Mouse (Mus musculus): Measurements from ENCODE around the gene Asic4. TPM values are rescaled to one million over a fixed set of nuclear protein-coding genes. Genes with fewer than 3 reads are reported as not detected.

The Asic4 gene
- polyA plus RNA-seq, 1 experiment from 2014 or later = 2.9 TPM

GRCm38 (mm10) chr1:75467215-75467927 lies 17.1 kb downstream of the Asic4 start:
- no peak overlapping the region for H3K4me2 ChIP-seq (ENCODE audit: low read depth)
- no peak overlapping the region for H3K9ac ChIP-seq (ENCODE audit: low read length)
- DNase-seq (ENCODE audit: low spot score) (peak; percentile 90), ATAC-seq (ENCODE audit: insufficient read depth, low FRiP score, low TSS enrichment) (peak; percentile 63)
- no peak overlapping the region for H3K4me3 ChIP-seq (ENCODE audit: low read depth, low read length)
- WGBS = 6% methylated on average over 14 of the region's 14 CpGs
- H3K4me1 ChIP-seq (ENCODE audit: control insufficient read depth, insufficient read depth, low read length) = peaks cover 6% of the 10 kb centered on the region; the same call in 1 of the 2 replicates
- no peaks in the 10 kb centered on the region for H3K9me3 ChIP-seq (ENCODE audit: control insufficient read depth, low read length)
- no peaks in the 10 kb centered on the region for H3K36me3 ChIP-seq (ENCODE audit: control insufficient read depth, insufficient read depth, low read length)
- H3K27me3 ChIP-seq (ENCODE audit: control insufficient read depth, insufficient read depth, low read length) = peaks cover 3% of the 10 kb centered on the region; the same call in 1 of the 2 replicates
- H3K27ac ChIP-seq (ENCODE audit: low read depth, low read length) = no peak overlapping the region

DNA sequence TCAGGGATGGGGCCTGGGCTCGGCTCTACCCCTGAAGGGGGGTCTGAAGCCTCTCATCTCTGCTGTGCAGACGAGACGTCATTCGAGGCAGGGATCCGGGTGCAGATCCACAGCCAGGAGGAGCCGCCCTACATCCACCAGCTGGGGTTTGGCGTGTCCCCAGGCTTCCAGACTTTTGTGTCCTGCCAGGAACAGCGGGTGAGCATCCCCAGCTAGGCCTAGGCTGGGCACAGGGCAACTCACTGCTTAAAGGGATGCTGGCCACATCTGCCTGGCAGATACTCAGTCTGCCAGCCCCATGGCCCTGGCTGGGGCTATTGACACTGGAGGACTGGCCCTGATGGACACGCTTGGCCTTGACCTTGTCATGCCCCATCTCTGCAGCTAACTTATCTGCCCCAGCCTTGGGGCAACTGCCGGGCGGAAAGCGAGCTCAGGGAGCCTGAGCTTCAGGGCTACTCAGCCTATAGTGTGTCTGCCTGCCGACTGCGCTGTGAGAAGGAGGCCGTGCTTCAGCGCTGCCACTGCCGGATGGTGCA lies 19.1 kb downstream of the Asic4 start:
- 84% methylated on average over 17 of the region's 17 CpGs for WGBS
- ATAC-seq (ENCODE audit: insufficient read depth, low FRiP score, low TSS enrichment) = no peak
- Histone ChIP-seq H3K4me1 (ENCODE audit: control insufficient read depth, insufficient read depth, low read length) (peaks cover 6% of the 10 kb centered on the region; the same call in 1 of the 2 replicates), H3K27ac (ENCODE audit: low read depth, low read length) (no peak overlapping the region), H3K9me3 (ENCODE audit: control insufficient read depth, low read length) (no peaks in the 10 kb centered on the region), H3K27me3 (ENCODE audit: control insufficient read depth, insufficient read depth, low read length) (peaks cover 3% of the 10 kb centered on the region; the same call in 1 of the 2 replicates), H3K4me2 (ENCODE audit: low read depth) (no peak overlapping the region), H3K9ac (ENCODE audit: low read length) (no peak overlapping the region), H3K4me3 (ENCODE audit: low read depth, low read length) (no peak overlapping the region), H3K36me3 (ENCODE audit: control insufficient read depth, insufficient read depth, low read length) (no peaks in the 10 kb centered on the region; the same call in 1 of the 2 replicates)
- DNase-seq (ENCODE audit: low spot score) = no peak

GRCm38 (mm10) chr1:75476441-75476840 lies 26.2 kb downstream of the Asic4 start:
- H3K4me1 ChIP-seq (ENCODE audit: control insufficient read depth, insufficient read depth, low read length) = peaks cover 17% of the 10 kb centered on the region
- WGBS = 96% methylated on average over 11 of the region's 11 CpGs
- no peaks in the 10 kb centered on the region for H3K9me3 ChIP-seq (ENCODE audit: control insufficient read depth, low read length)
- no peak for DNase-seq (ENCODE audit: low spot score)
- H3K36me3 ChIP-seq (ENCODE audit: control insufficient read depth, insufficient read depth, low read length) = peaks cover 10% of the 10 kb centered on the region
- no peak overlapping the region for H3K4me2 ChIP-seq (ENCODE audit: low read depth)
- no peak overlapping the region for H3K9ac ChIP-seq (ENCODE audit: low read length)
- no peak for ATAC-seq (ENCODE audit: insufficient read depth, low FRiP score, low TSS enrichment)
- H3K4me3 ChIP-seq (ENCODE audit: low read depth, low read length) = no peak overlapping the region
- H3K27ac ChIP-seq (ENCODE audit: low read depth, low read length) = no peak overlapping the region
- no peaks in the 10 kb centered on the region; the same call in 1 of the 2 replicates for H3K27me3 ChIP-seq (ENCODE audit: control insufficient read depth, insufficient read depth, low read length)

GRCm38 (mm10) chr1:75477264-75477965 lies 27.2 kb downstream of the Asic4 start:
- no peak overlapping the region for H3K27ac ChIP-seq (ENCODE audit: low read depth, low read length)
- no peaks in the 10 kb centered on the region for H3K9me3 ChIP-seq (ENCODE audit: control insufficient read depth, low read length)
- WGBS = 16% methylated on average over 35 of the region's 35 CpGs
- H3K4me2 ChIP-seq (ENCODE audit: low read depth) = peak overlapping the region; percentile 89
- H3K4me1 ChIP-seq (ENCODE audit: control insufficient read depth, insufficient read depth, low read length) = peaks cover 17% of the 10 kb centered on the region
- DNase-seq (ENCODE audit: low spot score) (peak; percentile 86), ATAC-seq (ENCODE audit: insufficient read depth, low FRiP score, low TSS enrichment) (no peak)
- peaks cover 10% of the 10 kb centered on the region for H3K36me3 ChIP-seq (ENCODE audit: control insufficient read depth, insufficient read depth, low read length)
- no peak overlapping the region for H3K9ac ChIP-seq (ENCODE audit: low read length)
- H3K27me3 ChIP-seq (ENCODE audit: control insufficient read depth, insufficient read depth, low read length) = peaks cover 2% of the 10 kb centered on the region; the same call in 1 of the 2 replicates
- peak overlapping the region; percentile 4; the same call in 1 of the 2 replicates for H3K4me3 ChIP-seq (ENCODE audit: low read depth, low read length)

DNA sequence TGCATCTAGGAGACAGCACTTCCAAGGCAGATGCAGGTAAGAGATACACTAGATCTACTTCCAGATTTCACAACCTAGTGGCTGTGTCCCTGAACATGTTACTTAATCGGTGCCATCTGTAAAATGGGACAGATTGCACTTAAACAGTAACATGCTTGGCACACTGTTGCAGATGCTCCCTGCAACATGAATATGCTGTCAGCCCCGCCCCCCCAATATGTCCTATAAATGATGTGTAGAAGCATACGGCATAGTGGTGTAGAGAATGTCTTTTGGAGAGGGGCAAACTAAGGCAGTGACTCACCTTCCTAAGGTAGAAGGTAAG lies 27.7 kb downstream of the Asic4 start:
- Histone ChIP-seq H3K9me3 (ENCODE audit: control insufficient read depth, low read length) (no peaks in the 10 kb centered on the region), H3K36me3 (ENCODE audit: control insufficient read depth, insufficient read depth, low read length) (peaks cover 10% of the 10 kb centered on the region), H3K27ac (ENCODE audit: low read depth, low read length) (no peak overlapping the region), H3K27me3 (ENCODE audit: control insufficient read depth, insufficient read depth, low read length) (peaks cover 7% of the 10 kb centered on the region; the same call in 1 of the 2 replicates), H3K4me3 (ENCODE audit: low read depth, low read length) (peak overlapping the region; percentile 84), H3K4me2 (ENCODE audit: low read depth) (peak overlapping the region; percentile 89), H3K4me1 (ENCODE audit: control insufficient read depth, insufficient read depth, low read length) (peaks cover 17% of the 10 kb centered on the region), H3K9ac (ENCODE audit: low read length) (no peak overlapping the region)
- no peak for ATAC-seq (ENCODE audit: insufficient read depth, low FRiP score, low TSS enrichment)
- WGBS = 49% methylated on average over 3 of the region's 3 CpGs
- DNase-seq (ENCODE audit: low spot score) = no peak

DNA sequence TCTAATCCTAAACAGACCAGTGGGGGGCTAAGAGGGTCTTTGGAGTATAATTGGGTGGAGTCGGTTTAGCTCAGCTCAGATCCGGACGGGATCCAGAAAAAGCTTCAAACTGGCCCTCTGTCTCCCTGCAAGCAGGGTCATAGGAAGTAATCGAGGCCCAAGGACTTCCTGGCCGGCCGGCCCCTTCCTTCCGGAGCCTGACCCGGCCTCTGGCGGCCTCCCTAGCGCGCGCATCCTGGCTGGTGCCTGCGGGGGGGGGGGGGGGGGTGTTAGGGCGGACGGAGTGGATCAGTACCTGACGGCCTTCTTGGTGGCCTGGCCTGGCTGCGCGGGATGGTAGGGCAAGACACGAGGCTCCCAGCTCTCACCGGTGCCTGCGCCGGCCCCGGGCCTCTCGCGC lies 28.3 kb downstream of the Asic4 start:
- H3K4me1 ChIP-seq (ENCODE audit: control insufficient read depth, insufficient read depth, low read length) = peaks cover 17% of the 10 kb centered on the region
- peak overlapping the region; percentile 89 for H3K4me2 ChIP-seq (ENCODE audit: low read depth)
- DNase-seq (ENCODE audit: low spot score) (peak; percentile 44), ATAC-seq (ENCODE audit: insufficient read depth, low FRiP score, low TSS enrichment) (no peak)
- peak overlapping the region; percentile 70 for H3K27ac ChIP-seq (ENCODE audit: low read depth, low read length)
- H3K9ac ChIP-seq (ENCODE audit: low read length) = peak overlapping the region; percentile 78
- H3K9me3 ChIP-seq (ENCODE audit: control insufficient read depth, low read length) = no peaks in the 10 kb centered on the region
- peaks cover 8% of the 10 kb centered on the region; the same call in 1 of the 2 replicates for H3K27me3 ChIP-seq (ENCODE audit: control insufficient read depth, insufficient read depth, low read length)
- peak overlapping the region; percentile 84 for H3K4me3 ChIP-seq (ENCODE audit: low read depth, low read length)
- peaks cover 10% of the 10 kb centered on the region for H3K36me3 ChIP-seq (ENCODE audit: control insufficient read depth, insufficient read depth, low read length)
- 0% methylated on average over 15 of the region's 25 CpGs for WGBS

GRCm38 (mm10) chr1:75478916-75479634 lies 28.8 kb downstream of the Asic4 start, which contains the start of the genes Chpf and Tmem198:
Gene Chpf (minus strand): TSS chr1:75479307.
Gene Tmem198 (plus strand): TSS chr1:75479532.
- Histone ChIP-seq H3K4me1 (ENCODE audit: control insufficient read depth, insufficient read depth, low read length) (peaks cover 17% of the 10 kb centered on the region), H3K27ac (ENCODE audit: low read depth, low read length) (peak within 1 kb of the TSS; percentile 70), H3K9ac (ENCODE audit: low read length) (peak within 1 kb of the TSS; percentile 78), H3K4me2 (ENCODE audit: low read depth) (peak within 1 kb of the TSS; percentile 89), H3K9me3 (ENCODE audit: control insufficient read depth, low read length) (no peaks in the 10 kb centered on the region), H3K4me3 (ENCODE audit: low read depth, low read length) (peak within 1 kb of the TSS; percentile 84), H3K27me3 (ENCODE audit: control insufficient read depth, insufficient read depth, low read length) (peaks cover 8% of the 10 kb centered on the region; the same call in 1 of the 2 replicates), H3K36me3 (ENCODE audit: control insufficient read depth, insufficient read depth, low read length) (peaks cover 10% of the 10 kb centered on the region)
- ATAC-seq (ENCODE audit: insufficient read depth, low FRiP score, low TSS enrichment) (peak; percentile 93), DNase-seq (ENCODE audit: low spot score) (peak; percentile 99)
- WGBS = under 1% methylated on average over 70 of the region's 76 CpGs

- Histone ChIP-seq H3K9ac (ENCODE audit: low read length) (peak overlapping the region; percentile 75), H3K36me3 (ENCODE audit: control insufficient read depth, insufficient read depth, low read length) (peaks cover 10% of the 10 kb centered on the region), H3K27ac (ENCODE audit: low read depth, low read length) (0 out of 2 replicates have a peak overlapping the region, but pooled peaks have one; percentile 44), H3K9me3 (ENCODE audit: control insufficient read depth, low read length) (no peaks in the 10 kb centered on the region), H3K4me1 (ENCODE audit: control insufficient read depth, insufficient read depth, low read length) (peaks cover 17% of the 10 kb centered on the region), H3K27me3 (ENCODE audit: control insufficient read depth, insufficient read depth, low read length) (peaks cover 12% of the 10 kb centered on the region), H3K4me2 (ENCODE audit: low read depth) (peak overlapping the region; percentile 89), H3K4me3 (ENCODE audit: low read depth, low read length) (peak overlapping the region; percentile 84)
- under 1% methylated on average over 24 of the region's 24 CpGs for WGBS
- ATAC-seq (ENCODE audit: insufficient read depth, low FRiP score, low TSS enrichment) (peak; percentile 58; the same call in 1 of the 2 replicates), DNase-seq (ENCODE audit: low spot score) (no peak)
Observed at GRCm38 (mm10) chr1:75479635-75479989, 29.4 kb downstream of the Asic4 start.
